Mouse (Mus musculus): Measurements from ENCODE around the gene Tmem205.

Gene Tmem205

DNA sequence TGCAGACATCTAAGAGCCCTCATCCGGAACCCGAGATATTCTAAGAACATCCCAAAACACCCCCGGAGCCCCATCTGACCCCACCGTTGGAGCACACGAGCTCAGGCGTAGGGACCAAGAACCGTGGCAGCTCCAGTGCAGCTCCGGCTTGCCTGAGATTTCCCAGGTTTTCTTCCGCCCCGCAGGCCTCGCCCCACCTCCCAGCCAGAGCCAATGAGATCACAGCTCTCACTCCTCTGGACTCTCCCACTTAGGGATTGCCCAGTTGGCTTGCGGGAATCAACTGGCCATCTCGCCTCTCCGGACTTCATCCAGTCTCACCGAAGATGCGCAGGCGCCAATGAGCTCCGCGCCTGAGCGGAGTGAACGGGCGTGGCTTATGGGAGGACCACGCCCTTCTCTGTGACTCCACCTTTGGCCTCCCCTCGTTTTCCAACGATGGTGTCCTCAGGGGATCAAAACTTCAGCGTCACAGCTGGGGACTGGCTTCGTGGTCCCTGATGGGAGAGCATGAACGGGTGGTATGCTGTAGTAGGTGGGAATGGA, at the start of gene Tmem205, which contains the start of gene Ccdc159:
Gene Tmem205, minus strand, starts transcription at position 349 of the 546 bp plus-strand sequence.
Gene Ccdc159, plus strand, starts transcription at position 264 of the 546 bp plus-strand sequence.
- peak; percentile 96 for DNase-seq

DNA sequence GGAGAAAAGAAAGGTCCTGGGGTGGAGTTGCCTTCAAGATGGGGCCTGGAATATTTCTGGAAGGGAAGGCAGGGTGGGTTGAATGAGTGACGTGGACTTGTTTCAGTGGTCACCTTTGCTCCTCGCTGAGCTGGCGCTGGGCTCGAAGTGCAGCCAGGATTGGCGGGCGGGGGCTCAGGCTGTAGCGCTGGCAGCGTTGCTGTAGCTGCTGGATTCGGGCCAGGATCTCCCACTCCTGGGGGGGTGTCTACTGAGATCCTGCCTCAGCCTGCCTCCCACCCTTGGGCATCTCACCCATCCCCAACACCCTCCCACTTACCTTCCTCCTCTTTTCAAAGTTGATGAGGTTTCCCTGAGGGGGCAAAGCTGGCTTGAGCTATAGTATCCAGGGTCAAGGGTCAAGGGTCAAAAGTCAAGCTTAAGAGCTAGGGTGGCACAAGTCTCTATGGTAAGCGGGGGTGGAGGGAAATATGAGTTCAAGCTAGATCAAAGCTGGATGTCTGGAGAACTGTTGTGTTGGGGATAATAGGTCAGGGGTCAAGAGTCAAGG, 49.3 kb upstream of the Tmem205 start:
- no peak for DNase-seq

DNA sequence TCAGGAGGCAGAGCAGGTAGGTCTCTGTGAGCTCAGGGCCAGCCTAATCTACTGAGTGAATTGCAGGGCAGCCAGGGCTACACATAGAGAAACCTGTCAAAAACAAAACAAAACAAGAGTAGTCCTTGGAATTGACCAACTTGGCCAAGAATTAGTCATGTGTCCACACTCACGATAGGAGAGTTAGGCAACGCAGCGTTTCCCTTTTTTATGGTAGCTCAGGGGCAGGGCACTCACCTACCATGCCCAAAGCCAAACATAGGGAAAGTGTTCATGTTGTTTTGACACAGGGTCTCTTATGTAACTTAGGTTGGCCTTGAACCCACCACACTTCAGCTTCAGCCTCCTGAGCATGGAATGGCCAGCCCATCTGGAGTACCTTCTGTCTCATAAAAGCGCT, 41.9 kb upstream of the Tmem205 start:
- DNase-seq = no peak

DNA sequence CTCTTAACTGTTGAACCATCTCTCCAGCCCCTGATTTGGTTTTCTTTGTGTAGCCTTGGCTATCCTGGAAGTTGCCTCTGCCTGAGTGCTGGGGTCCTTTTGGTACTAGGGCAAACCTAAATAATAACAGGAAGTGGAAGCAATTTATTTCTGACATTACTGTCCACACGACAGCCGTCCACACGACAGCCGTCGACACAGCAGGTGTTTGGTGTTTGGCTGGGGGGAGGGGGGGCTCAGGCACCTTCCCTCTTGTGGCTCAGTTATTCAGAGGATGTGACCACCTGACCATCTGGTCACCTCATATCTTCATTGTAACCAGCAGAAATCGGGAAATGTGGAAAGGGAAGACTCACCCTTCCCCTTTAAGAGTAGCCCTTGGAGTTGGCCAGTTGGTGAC, 41.5 kb upstream of the Tmem205 start:
- DNase-seq = no peak

DNA sequence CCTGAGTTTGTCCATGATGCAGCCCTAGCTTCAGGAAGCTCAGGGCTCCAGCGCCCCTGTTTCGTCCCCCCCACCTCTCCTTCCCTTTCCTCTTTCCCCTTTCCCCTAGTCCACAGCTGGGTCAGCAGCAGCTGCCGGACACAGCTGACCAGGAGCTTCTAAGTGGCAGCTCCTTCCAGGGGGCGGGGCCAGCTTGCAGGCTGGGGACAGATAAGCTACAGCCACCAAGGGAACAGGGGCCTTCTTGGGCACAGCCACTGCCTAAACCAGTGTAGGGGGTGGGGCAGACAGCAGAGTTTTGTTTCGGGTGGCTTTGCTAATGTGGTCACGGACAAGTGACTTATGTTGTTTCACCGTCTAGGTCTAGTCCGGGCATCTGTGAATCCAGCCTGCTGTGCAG, 36.1 kb upstream of the Tmem205 start, which contains the start of gene Epor:
Gene Epor, minus strand, starts transcription at position 90 of the 400 bp plus-strand sequence.
- DNase-seq = no peak

DNA sequence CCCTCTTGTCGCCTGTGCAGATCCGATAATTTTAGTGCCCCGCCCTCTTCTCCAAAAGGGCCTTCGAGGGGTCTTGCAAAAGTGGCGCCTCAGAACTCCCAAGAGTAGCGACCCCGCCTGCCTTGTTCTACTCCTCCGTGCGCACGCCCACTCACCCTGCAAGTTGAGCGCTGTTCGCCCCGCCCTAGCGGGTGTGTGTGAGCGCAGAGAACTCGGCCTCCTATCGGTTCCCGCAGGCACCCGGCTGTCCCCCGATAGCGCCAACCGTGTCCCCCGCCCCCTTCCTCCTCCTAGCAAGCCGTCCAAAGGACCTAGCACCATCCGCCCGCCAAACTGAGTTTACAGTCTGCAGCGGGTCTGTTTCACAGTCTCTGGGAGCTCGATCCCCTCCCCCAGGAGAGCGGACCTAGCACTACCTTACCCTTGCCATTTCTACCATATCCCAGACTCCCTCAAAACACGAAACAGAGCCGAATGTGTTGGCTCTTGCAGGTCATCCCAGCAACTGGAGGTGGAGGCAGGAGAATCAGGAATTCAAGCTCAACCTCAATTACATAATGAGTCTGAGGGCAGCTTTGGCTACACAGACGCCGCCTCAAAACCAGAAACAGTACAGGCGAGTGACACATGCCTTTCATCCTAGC, 35.2 kb upstream of the Tmem205 start:
- DNase-seq = peak; percentile 88

DNA sequence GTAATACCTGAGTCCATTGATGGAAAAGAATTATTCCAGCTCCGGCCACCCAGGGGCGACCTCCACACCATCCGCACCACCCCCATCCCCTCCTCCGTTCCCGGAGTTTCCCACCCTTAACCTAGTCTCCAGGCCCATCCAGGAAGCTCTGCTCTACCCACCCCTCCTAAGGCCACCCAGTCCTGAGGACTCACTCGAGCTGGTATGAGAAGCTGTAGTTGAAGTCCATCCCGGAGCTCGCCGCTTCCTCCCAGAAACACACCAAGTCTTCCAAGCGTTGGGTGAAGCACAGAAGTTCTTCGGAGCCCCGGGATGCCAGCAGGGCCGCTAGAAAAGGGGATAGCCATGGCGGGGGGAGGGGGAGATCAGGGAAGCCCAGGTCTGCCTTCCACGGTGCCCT, 34.7 kb upstream of the Tmem205 start:
- DNase-seq = no peak

DNA sequence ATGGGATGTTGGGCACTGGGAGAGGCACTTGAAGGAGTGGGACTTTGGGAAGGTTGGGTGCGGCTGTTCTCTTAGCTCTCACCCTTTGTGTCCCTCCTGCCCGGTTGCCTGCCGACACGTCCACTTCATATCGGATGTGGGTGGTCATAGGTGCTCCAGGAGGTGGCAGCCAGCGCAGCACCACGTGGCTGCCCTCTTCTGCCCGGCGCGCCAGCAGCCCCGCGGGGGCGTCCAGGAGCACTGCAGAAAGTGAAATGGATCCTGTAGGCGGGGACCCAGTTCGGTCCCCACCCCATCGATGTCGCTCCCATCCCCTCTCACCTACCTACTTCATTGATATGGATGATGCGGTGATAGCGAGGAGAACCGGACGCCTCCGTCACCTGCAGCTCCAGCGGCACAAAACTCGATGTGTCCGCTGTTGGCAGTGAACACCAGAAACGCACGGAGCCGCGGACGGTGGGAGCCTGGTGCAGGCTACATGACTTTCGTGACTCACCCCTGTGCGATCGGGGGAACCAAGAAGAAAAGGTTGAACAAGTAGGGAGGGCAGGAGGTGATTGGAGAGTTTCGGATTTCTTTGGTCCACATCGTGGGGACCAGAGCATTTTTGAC, 34.1 kb upstream of the Tmem205 start:
- DNase-seq = no peak

DNA sequence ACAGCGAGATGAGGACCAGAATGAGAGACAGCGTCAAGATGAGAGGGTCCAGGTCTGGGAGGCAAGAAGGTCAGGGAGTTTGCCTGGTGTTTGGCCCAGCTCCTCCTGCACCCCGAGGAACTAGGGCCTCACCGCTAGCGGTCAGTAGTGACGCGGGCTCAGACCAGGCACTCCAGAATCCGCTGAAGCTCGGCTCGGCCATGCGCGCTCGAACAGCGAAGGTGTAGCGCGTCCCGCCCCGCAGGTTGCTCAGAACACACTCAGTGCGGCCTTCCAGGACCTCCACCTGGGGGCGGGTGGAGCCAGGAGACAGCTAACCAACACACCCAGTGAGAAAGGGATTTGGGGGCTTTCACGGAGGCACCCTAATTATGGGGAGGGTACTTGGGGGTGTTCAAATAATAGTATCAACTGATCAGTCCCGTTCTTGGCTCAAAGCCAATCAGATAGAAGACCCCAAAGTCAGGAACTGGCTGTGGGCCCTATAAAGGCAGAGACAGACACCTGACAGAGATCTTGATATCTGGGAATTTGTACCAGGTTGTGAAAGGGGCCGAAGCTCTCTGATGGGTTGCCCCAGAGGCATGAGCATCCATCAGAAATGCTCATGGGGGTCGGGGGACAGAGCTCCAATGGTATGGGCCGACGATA, 33.3 kb upstream of the Tmem205 start:
- DNase-seq = no peak

DNA sequence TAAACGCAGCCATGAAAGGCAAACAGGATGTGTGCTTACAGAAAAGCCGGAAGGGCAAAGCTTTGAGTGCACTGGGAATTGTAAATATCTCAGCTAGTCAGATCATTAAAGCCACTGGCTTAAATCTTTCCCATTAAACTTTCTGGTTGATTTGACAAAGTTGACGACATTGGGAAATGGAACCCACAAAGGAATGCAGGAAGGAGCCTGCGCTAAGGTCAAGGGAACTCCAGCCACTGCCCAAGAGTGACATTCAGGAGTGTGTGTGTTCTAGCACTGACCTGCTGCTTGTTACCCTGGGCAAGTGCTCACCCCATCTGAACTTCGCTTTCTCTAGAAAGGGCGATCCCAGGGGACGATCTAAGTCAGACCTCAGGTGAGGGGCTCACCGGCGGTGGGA, 32.8 kb upstream of the Tmem205 start:
- DNase-seq = no peak

DNA sequence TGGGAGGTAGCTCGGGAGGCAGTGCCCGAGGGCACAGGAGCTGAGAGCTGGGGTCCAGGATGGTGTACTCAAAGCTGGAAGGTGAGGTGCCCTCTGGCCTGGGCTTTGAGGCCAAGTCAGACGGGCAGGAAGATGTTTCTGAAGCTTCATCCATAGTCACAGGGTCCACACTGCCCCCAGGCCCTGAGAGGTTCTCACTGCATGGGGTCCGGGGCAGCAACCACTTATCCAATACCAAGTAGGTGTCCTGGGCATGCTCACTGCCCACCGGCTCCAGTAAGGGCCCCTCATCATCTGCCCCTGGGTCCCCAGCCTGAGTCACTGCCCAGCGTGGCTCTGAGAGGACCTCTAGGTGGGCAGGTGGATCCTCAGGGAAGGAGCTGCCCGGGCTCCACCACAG, 31.9 kb upstream of the Tmem205 start:
- no peak for DNase-seq

DNA sequence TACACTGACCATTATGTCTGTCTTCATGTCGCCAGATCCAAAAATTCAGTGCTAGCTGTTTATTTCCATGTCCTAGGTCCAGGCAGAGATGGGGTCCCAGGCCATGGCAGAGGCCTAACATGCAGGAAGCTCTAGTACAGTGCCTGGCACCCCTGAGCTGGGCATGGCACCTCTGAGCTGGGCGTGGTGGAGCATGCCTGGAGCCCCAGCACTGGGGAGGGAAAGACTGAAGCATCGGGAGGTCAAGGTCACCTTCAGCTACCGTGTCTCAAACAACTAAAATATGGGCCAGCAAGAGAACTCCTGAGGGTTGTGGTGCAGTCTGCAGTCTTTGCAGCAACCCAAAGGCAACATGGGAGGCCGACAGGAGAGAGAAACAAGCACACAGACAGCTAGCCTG, 31.0 kb upstream of the Tmem205 start:
- DNase-seq = no peak

DNA sequence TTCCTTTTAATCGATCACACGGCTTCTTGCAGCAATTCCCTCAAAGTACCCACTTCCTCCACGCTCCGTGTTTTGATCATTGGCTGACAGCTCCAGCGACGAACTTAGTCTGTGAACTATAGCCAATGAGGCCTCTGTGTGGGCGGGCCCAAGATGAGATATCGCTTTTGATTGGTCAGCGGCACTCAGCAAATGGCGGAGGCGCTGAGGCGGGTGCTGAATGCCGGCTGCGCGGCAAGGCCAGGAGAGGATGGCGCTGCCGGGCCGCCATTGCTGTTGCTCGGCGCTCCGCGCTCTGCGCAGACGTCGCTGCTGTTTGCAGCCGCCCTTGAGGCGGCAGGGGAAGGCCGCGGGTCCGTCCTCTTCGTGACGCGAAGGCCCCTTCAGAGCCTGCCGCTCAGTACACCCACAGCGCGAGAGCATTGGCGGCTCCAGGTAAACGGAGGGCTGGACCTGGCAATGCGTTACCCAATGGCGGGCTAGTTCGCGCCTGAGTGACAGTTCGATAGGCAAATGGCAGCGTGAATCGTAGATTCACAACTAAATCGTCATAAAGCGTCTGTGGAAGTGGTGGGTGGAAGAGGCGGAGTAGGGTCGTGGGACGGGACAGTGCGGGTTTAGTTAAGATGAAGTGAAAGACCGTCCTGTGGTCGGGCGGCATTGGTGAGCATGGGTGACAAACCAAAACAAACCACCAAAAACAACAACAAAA, 28.4 kb upstream of the Tmem205 start, which contains the start of gene Swsap1:
Gene Swsap1, plus strand, starts transcription at position 186 of the 712 bp plus-strand sequence.
- DNase-seq = peak; percentile 99

DNA sequence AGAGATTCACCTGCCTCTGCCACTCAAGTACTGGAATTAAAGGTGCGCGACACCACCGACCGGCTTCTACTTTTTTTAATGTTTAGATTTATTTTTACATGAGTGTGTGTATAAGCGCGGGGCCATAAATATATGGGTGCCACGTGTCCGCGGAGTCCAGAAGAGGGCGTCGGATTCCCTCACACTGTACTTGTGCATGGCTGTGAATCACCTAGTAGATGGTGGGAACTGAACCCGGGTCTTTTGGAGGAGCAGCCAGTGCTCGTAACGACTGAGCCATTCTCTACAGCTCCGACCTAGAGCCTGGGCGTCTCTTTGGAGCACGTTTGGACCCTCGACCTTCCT, 27.8 kb upstream of the Tmem205 start:
- no peak for DNase-seq

DNA sequence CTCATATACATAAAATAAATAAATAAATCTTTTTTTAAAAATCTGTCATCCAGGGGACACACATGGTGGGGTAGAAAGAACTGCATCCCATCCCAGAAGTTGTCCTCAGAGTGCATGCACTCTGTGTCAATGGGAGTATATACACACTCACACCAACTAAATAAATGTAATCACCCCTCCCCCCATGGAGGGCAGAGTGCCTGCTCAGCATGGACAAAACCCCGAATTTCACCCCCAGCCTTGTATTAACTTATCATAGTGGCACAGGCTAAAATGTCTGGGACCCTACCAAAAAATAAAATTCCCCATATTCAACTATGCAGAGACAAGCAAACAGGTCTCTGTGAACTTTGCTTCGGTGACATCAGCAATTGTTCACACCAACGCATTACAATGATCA, 27.3 kb upstream of the Tmem205 start:
- DNase-seq = no peak

DNA sequence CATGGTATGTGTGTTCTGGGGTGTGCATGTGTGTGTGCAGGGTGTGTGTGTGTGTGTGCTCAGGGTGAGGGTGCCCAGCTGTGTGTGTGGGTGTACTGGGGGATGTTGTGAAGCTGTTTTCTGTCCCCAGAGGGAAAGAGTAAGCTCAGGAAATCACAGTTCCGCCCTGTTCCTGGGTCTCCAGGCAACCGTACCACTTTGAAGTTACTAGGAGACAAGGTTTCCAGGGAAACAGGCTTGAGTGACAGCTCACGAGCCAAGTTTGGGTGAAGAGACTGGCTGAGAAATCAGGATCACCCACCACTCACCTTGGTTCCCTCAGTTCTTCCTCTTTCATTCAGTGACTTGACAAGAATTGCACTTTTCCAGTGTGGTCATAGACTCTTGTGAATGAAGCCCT, 26.2 kb upstream of the Tmem205 start:
- DNase-seq = peak; percentile 80

DNA sequence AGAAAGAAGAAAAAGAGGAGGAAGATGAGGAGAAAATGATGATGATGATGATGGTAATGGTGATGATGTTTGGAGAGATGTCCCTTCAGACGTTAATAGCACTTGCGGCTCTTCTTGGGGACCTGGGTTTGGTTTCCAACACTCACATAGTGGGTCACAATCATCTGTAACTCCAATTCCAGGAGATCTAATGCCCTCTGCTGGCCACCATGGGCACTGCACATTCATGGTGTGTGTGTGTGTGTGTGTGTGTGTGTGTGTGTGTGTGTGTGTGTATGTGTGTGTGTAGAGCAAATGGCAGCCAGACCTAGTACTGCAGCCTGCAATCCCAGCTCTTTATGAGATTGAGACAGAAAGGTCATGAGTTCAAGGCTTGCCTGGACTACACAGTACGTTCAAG, 24.6 kb upstream of the Tmem205 start:
- no peak for DNase-seq

DNA sequence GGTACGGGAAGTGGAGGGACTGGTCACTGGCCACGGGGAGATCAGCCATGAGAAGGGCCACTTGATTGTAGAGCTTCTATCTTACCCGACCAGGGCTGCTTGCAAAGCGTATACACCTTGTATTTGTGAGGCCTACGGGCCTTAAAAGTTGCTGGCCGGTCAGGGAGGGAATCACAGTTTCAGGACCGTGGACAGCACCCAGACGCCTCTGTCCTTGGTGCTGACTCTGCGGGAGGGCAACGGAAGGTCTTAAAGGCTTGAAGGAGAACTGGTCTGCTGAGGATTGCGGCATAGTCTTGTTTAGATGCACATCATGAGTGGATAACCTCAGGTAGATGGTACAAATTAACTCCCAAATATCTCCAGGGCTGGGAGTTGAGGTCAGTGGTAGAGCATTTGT, 23.0 kb upstream of the Tmem205 start:
- DNase-seq = no peak

DNA sequence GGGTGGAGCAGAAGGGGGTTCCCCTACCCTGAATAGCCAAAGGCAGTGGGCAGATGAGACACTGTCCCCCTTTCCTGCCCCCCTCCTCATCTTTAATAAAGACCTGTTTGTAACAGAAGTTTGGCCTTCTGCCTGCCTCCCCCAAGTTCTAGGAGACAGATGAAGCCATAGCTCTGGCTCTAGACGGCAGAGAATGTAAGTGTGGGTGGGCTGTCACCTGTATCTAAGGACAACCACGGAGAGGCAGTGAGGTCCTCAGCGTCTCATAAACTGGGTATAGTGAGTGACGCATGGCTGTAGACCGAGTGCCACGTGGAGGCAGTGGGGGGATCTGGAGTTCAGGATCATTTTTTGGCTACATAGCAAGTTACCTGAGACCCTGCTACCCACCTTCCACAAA, 21.4 kb upstream of the Tmem205 start:
- DNase-seq = peak; percentile 39

DNA sequence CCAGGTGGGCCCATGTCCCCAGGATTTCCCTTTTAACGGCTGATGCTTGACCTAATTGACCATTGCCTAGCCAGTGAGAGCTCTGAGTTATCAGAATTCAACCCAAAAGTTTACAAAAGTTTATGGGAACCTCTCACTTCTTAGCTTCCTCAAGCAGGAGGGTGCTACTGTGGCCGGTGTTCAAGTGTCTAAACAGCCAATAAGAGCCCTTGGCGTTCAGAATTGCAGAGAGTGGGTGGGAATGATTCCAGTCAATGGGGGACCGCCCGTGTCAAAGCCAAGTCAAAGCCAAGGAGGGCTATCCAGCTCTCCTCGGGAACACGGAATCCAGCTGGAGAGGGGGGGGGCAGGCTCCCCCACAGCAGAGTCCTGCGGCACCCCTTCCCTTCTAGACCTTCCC, 20.8 kb upstream of the Tmem205 start:
- DNase-seq = no peak

DNA sequence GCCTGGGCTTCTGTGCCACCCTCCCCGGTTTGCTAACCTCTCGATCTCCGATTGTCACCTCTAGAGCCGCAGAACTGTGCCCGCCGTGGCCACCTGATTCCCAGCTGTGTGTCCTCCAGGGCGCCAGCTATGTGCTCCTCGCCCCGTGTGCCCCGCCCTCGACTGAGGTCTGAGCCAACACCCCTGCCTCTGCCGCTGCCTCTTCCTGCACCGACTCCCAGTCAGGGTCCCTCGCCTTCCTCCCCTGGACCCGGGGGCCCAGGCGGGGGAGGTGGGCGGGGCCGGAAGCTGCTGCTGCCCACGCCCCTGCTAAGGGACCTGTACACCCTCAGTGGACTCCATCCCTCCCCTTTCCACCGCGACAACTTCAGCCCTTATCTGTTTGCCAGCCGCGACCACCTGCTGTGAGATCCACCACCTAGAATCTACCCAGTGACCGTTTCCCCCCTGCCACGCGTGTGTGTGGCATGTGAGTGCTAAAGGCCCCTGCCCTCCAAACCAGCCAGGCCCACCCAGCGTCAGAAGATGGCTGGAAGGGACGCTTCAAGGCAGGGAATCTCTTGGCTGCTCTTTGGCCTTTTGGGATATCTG, 20.3 kb upstream of the Tmem205 start:
- no peak for DNase-seq

DNA sequence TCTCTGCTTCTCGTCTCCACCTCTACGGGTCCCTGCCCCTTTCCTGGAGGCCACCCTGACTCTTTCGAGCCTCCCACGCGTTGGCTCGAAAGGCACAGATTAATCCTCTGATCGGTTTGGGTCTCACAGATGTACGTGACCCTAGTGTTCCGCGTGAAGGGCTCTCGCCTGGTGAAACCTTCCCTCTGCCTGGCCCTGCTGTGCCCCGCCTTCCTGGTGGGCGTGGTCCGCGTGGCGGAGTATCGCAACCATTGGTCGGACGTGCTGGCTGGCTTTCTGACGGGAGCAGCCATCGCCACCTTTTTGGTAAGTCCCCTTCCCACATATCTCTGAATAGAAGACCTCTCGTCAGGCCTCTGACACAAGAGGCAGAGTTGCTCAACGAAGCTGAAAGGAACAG, 16.9 kb upstream of the Tmem205 start:
- no peak for DNase-seq

DNA sequence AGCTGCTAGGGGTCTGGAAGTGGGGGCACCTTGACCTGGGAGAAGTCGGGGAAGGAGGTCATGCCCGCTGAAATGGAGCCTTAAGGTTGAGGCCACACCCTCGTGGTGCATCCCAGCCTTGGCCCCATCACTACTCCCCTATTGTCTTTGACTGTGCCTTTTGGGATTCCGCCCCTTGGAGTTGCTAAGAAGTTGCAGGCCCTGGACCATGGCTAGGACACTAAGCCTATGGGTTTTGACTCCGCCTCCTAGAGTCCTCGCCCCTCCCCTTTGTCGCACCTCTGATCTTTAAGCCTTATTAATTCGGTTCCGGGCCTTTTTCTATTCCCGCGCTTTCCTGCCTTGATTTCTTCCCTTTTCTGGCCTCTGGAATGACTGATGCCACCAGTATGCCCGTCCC, 16.3 kb upstream of the Tmem205 start:
- DNase-seq = no peak
